Mouse (Mus musculus) megakaryocyte-erythroid progenitor cell, adult 5-6 weeks (primary cell): ENCODE results near the gene Xaf1. TPM values are rescaled to one million over a fixed set of nuclear protein-coding genes. Genes with fewer than 3 reads are reported as not detected.

Experiments used
- ATAC-seq: replicated peaks from 2 replicates; pipeline ENCODE4 v1.8.0; 2016; ENCODE audit warnings: mild to moderate bottlenecking, inconsistent platforms; ENCODE audit not compliant: severe bottlenecking, poor library complexity, low FRiP score, low TSS enrichment
- total RNA-seq, 2 experiments: library from RNA; stranded (forward) in 1 of 2; stranded (reverse) in 1 of 2; fragments of 200-1000, 215-1000 nt in 1 of 2; fragments of >200 nt in 1 of 2; fragmentation: Nextera tagmentation in 1 of 2; gene quantifications; 2 replicates each; pipeline ENCODE4 v1.2.3; 2014 to 2017

Xaf1 gene
- total RNA-seq (2014; fragmentation: Nextera tagmentation) (11.1 and 27.1 TPM in 2 replicates), total RNA-seq (2017) (10.1 and 11.1 TPM in 2 replicates)

DNA sequence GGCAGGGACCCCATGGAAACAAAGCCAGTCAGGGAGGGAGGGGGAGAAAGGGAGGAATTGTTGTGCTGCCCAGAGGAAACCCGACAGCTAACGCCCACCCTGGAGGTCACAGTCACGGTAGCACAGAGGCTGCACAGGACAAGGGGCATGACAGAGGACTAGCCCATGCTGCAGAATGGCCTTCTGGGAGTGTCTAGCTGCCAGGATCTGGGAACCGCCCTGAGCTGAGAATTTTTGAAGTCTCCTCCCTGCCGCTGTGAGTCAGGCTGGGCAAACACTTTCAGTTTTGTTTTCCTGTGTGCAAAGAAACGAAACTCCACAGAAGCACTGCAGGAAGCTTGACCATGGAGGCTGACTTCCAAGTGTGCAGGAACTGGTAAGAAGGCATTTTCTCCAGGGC is at the start of gene Xaf1:
Gene Xaf1, plus strand, starts transcription at position 296 of the 400 bp plus-strand sequence.
- ATAC-seq, result peak; percentile 94

DNA sequence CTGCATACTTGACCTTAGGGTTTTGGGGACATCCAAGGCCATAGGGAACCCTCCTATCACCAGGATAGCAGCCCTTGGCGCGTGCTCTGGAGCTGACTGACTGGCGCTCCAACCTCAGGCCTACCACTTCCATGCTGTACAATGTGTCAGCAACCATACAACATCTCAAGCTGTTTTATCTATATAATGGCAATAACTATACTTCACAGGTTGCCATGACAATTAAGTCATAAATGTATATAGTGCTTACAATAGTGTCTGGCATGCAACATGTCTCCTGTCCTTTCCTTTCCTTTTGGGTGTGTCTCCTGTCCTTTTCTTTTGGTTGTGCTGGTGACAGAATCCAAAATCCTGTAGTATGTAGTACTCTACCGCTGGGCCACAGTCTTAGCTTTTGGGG is 45.8 kb upstream of the Xaf1 start:
- no peak for ATAC-seq

DNA sequence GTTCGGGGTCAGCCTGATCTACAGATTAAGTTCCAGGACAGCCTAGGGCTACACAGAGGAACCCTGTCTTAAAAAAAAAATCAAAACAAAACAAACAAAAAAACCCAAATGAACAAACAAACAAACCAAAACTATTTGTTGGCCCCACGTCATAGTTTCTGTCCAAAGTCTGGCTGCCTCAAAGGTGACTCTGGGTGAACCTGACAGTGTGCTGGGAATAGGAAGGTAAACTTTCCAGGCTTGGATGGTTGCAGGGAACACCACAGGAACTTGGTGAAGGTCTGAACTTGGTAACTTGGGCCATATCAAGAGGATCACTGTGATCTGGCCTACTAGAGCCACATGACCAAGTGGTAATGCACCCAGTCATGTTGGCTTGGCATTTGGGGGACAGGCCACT is 45.0 kb upstream of the Xaf1 start:
- no peak for ATAC-seq

DNA sequence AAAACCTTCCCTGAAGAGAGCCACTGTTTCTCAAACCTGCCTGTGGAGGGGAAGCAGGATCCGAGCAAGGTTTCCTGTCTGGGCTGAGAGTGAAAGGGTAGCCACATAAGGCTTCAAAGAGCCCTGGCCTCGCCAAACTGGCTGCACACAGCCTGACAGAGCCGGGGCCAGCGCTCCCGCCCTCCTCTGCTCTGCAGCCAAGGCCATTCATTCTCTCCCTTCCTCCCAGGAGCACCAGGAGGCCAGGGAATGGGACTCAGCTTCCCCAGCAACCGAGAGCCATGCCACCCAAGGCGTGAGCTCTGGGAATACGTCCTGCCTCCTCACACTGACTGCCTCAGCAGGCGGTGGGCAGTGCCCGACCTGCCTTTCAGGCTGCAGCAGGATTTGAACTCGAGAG is 35.9 kb upstream of the Xaf1 start:
- ATAC-seq, result no peak

- ATAC-seq, result peak; percentile 88
Observed at GRCm38 (mm10) chr11:72266207-72266959, 35.0 kb upstream of the Xaf1 start.

GRCm38 (mm10) chr11:72266960-72267560 is 34.4 kb upstream of the Xaf1 start, which contains the start of gene Slc13a5:
Slc13a5 (minus strand) TSS chr11:72267222.
- ATAC-seq, result peak; percentile 38; the same call in 1 of the 2 replicates

- ATAC-seq, result no peak
Observed at GRCm38 (mm10) chr11:72271761-72272160, 29.7 kb upstream of the Xaf1 start.

GRCm38 (mm10) chr11:72273341-72273740 is 28.1 kb upstream of the Xaf1 start:
- ATAC-seq, result no peak

GRCm38 (mm10) chr11:72281143-72281851 is 20.1 kb upstream of the Xaf1 start:
- ATAC-seq, result no peak

DNA sequence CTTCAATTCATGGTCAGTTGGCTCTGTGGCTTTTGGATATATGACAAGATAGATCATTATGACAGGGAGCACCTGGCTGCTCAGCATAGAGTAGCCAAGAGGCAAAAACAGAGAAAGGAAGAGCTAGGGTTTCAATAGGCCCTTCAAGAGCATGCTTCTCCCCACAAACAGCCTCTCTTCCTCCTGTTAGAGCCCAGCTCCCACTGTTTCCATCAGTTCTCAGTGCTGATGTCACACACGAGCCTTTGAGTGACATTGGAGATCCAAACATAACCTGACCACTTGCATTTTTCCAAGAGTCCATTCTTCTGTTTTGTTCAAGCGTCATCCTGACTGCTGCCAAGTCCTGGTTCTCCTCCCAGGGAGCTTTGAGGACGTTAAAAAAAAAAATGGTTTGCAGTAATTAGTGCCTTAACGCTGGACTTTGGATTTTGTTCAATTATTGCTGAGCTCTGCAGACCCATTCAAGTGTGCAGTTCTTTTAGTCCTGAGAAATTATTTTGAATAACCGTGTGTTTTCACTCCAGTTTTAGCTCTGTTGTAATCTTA is 19.5 kb upstream of the Xaf1 start:
- no peak for ATAC-seq

GRCm38 (mm10) chr11:72283486-72284224 is 17.8 kb upstream of the Xaf1 start:
- no peak for ATAC-seq

DNA sequence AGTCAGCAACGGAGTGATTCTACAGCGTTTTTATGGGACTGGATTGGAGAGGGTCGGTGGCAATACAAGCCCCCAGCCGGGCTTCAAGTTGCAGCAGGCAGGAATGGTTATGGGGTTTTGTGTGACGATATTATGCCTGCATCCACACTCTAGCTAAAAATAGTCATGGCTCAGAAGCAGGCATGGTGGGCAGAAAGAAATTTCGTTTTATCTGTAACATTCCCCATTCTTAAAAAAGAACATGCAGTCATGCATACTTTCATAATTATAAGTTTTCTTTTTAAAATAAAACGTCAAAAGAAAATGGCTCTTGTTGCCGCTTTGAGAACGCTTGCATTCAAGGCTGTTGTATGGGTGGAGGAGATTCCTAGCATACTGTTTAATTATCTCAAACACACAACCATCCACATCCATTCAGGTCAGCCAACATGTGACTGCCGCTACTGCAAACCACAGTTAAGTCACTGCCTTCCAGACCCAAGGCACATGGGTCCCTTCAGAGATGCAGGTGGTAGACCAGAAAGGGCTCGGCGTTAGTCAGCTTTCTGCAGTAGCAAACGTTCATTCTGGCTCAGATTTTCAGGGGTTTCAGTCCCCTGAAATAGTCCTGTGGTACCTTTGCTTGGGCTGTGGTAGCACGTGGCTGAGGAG is 16.8 kb upstream of the Xaf1 start:
- ATAC-seq, result no peak

DNA sequence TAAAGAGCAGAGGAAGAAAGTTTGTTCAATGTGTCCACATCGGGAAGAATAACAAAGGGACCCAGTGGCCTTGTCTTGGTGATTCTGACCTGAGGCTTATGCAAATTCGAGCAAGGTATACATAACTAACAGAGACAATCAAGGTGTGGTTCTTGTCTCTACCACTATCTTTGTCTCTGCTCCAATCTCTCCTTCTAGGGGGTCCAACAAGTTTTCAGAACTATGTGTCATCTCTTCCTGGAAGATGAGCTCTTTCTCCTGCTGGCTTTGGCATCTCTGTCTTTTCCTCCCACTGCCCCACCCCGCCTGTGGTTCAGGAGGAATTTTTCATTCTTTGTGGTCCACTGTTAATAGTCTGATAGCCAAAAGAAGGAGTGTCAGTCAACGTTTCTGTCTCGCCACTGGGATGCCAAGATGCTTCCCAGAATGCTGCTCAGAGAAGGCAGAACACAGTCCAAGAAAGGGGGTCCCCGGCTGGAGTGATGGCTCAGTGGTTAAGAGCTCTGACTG is 15.4 kb upstream of the Xaf1 start:
- no peak for ATAC-seq

DNA sequence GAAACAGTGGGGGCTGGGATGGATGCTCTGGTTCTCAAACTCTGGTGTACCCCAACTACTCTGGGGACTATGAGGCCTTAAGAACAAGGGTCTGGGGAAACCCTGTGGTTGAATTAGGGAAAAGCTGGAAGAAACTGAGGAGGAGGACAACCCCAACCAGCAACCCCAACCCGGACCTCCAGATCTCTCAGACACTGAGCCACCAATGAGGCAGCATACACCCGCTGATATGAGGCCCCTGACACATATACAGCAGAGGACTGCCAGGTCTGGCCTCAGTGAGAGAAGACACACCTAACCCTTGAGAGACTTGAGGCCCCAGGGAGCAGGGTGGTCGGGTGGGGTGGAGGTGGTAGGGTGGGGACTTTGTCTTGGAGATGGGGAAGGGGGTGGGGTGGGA is 14.8 kb upstream of the Xaf1 start:
- ATAC-seq, result no peak

DNA sequence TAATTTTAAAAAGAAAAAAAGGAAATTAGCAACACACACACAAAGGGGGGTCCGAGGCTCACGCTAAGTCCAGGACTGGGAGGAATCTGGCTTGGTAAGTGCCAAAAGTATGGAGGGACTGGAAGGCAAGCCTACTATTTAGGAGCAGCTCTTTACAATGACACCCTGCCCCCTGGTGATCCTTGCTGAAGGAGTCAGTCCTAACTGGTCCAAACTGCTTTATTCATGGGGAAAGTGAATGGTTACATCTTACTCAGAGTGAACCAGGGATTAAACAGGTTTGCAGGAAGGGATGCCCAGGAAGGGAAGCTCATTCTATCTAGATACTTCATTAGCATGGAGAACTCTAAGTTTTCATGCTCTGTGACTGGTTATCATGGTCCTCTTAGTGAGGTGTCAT is 14.3 kb upstream of the Xaf1 start:
- ATAC-seq, result no peak

- ATAC-seq, result no peak
Observed at GRCm38 (mm10) chr11:72287543-72287942, 13.9 kb upstream of the Xaf1 start.

DNA sequence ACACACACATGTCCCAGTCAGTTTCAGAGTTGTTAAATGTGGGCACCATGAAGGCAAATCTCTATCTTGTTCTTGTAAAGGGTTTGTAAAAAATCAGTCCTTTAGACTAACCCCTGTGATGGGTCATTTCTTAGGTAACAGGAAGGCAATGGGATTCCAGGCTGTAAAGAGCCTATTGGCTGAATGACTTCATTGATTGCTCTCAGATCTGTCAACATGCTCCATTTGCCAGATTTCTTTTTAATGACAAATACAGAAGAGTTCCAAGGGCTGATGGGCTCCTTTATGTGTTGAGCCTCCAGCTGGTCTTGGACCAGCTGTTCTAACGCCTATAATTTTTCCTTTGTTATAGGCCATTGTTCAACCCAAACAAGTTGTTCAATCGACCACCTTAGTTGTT is 8.3 kb upstream of the Xaf1 start:
- no peak for ATAC-seq

- 0 out of 2 replicates have a peak, but pooled peaks have one; percentile 31 for ATAC-seq
Observed at GRCm38 (mm10) chr11:72302230-72302629, 801 bp downstream of the Xaf1 start.

GRCm38 (mm10) chr11:72307461-72307860 is 6.0 kb downstream of the Xaf1 start:
- no peak for ATAC-seq
